Mouse (Mus musculus): ENCODE data around the gene Mmgt2. TPM values are rescaled to one million over a fixed set of nuclear protein-coding genes. Genes with fewer than 3 reads are reported as not detected.

The Mmgt2 gene
- total RNA-seq (2021) = 1 to 10 TPM; 6.9 to 7.0 TPM

DNA sequence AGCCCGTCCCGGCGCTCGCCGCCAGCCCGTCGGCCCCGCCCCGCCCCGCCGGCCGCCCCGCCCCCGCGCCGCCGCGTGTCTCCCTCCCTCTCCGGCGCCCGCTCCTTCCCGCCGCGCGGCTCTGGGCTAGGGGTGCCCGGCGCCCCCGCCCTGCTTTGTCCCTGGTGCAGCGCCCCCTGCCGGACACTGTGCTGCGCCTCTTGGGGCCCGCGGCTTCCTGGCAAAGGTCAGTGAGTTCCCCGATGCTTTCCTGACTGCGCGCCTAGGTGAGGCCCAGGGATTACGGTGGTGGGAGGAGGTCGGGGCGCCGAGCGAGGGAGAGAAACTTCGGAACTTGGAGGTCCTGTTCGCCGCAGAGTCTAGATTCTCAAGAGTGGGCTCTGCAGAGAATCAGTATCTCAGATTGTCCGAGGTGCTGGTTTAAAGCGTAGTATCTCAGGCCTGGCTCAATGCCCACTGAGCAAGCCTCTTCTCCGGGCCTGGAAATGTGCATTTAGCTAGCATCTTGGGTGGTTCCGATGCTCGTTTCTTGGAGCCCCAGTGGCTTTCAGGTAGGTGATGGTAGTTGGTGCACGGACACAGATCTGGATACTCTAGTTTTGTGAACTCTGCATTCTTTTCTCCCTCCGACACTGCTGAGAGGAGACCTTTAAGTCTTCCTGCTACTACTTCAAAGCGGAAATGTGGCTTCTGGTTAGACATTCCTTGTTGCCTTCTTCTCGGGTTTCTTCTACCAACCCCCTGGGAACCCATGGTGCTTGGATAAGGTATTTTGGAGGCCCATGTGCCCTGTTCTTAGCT is at the start of gene Mmgt2:
TSS of gene Mmgt2 (plus strand) at position 74 of the 801 bp plus-strand sequence.
- peak; percentile 87 for DNase-seq (ENCODE audit: low spot score)
- intact Hi-C loops (cut with DNase I) = loop anchor here (2.0 kb wide), 1 partner anchor 34 kb away; no protein-coding TSS in a partner anchor

- intact Hi-C loops (cut with DNase I) = loop anchor here (2.0 kb wide), 1 partner anchor 51 kb away; the partner anchor contains the start of gene Ubb
- no peak for DNase-seq (ENCODE audit: low spot score)
Measured at GRCm38 (mm10) chr11:62601732-62602618, 46.5 kb upstream of the Mmgt2 start.

DNA sequence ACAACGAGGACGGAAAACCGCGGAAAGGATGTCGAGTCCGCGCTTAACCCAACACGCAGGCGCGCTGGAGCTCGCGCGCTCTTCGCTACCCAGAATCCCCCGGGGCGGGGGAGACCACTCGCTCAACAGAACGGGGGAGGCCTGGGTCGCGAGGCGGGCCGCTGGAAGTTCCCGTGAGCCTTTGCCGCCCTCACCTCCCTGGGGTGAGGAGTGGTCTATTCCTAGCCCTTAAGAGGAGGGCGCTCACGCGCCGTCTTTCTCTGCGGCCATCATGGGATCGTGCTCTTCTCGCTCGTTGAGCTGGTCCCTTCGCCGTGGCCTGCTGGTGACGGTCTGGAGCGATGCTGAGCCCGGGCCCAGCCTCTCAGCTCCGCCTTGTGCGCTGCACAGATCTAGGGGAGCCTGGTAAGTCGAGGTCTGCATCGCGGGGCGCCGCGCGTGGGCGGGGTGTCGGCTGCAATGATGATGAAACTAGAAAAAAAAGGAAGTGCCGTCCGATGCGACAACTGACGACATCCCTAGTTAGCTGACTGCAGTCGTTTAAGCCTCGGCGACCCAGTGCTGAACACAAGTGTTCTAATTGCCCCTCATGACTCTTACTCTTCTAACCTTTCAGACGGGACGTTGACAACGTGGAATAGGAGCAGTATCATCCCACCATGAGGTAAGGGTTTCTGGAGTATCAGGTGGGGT is 45.7 kb upstream of the Mmgt2 start:
- DNase-seq (ENCODE audit: low spot score) = peak; percentile 94
- intact Hi-C loops (cut with DNase I) = loop anchor here (2.0 kb wide), 1 partner anchor 52 kb away; the partner anchor contains the start of gene Ubb

GRCm38 (mm10) chr11:62603312-62604056 is 45.0 kb upstream of the Mmgt2 start:
- intact Hi-C loops (cut with DNase I) = loop anchor here (2.0 kb wide), 1 partner anchor 53 kb away; the partner anchor contains the start of gene Ubb
- no peak for DNase-seq (ENCODE audit: low spot score)

DNA sequence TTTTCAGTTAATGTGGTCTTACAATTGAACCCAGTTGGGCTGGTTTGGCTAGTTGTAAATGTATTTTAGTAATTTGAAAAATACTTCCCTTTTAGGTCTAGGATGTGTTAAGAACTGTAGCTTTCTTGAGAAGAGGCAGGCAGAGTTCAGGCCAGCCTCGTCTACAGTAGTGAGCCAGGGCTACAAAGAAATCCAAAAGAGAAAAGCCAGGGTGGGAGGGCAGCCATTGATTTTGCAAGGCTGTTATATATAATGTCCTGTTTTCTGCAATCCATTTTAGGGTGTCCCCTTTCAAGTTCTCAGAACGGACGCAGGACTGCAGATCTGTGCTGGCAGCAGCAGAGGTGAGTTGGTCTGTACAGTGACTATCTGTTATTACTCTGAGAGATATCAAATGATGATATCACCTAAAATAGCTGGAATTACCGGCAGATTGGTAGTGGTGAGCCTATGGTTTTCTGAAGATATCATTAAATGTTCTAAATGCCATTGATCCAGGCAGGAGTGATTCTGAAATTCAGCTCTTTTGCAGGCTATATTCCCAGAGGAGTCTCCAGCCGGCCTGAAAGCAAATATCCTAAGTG is 44.2 kb upstream of the Mmgt2 start:
- no peak for DNase-seq (ENCODE audit: low spot score)
- intact Hi-C loops (cut with DNase I) = no loop called here

DNA sequence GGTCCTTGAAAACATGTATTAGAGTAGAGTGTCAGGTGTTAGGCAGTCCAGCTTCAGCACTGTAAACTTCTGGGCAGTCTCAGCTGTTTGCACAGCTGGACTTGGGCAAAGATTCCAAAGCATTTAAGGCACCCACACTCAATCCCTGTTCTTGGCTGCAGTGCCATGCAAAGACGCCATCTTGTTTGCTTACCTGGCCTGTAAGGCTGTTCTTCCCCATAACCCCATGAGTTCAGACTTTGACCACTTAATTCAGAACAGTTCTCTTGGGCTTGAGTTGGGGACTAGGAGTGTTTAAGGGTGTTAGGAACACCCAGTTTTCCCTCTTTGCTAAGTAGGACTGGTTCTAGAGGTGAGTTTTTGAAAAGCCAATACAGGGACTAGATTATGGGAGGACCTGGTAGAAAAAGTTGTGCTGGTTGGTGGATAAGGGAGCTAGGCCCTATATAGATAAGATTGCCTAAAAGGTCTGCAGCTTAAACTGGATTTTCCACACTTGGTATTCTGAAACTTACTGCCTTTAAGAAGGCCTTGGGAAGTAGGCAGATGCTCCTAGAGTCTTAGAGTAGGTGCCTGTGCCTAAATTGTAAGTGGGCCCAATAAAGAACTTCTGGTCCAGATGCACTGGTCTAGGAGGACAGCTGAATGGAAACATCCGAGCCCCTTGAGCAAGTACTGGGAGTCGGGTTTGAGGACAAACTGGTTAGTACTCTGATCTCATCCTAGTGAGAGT is 43.4 kb upstream of the Mmgt2 start:
- DNase-seq (ENCODE audit: low spot score) = no peak
- intact Hi-C loops (cut with DNase I) = no loop called here

GRCm38 (mm10) chr11:62605619-62606298 is 42.7 kb upstream of the Mmgt2 start:
- intact Hi-C loops (cut with DNase I) = no loop called here
- no peak for DNase-seq (ENCODE audit: low spot score)

- intact Hi-C loops (cut with DNase I) = no loop called here
- no peak for DNase-seq (ENCODE audit: low spot score)
Measured at GRCm38 (mm10) chr11:62606299-62607169, 41.9 kb upstream of the Mmgt2 start.

- DNase-seq (ENCODE audit: low spot score) = no peak
- intact Hi-C loops (cut with DNase I) = no loop called here
Measured at GRCm38 (mm10) chr11:62607170-62607951, 41.1 kb upstream of the Mmgt2 start.

DNA sequence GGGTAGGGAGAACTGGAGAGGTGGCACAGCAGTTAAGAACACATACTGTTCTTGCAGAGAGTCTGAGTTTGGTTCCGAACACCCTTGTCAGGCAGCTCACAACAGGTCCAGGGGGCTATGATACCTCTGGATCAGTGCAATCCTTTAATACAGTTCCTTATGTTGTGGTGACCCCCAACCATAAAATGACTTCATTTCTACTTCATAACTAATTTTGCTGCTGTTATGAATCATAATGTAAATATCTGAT is 40.6 kb upstream of the Mmgt2 start:
- no peak for DNase-seq (ENCODE audit: low spot score)

DNA sequence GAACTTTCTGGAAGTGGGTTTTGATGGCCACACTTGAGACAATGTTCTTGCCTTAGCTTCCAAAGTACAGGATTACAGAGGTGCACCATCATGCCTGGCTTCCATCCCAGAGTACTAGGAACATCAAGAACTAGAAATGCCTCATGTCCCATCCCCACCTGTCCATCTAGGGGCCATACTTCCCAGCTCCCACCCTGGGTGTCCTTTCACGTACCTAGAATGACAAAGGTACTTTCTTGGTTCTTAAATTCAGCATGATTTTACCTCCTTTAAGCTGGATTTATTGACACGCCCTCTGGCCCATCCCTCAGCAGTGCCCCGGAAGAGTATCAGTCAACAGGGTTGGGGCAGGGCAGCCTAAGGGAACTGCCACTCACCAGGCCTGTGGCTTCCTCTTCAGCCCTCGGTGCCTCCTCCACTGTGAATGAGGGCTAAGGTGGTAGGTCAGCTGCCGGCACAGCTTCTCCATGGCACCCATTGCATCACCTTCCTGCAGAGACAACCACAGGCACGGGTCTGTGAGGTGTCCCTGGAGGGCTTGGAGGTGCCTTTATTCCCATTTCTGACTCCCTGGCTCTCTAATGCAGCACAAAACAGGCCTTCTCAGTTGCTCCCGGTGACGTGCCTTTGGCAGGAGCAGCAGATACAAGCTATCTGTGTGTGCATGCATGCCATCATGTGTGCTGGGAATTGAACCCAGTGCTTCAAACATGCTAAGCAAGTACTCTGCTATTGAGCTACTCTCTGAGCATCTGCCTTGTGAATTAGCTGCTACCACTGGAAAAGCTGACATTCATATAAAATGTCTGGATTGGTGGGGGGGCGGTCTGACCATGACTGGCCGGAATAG is 39.4 kb upstream of the Mmgt2 start:
- no peak for DNase-seq (ENCODE audit: low spot score)
- intact Hi-C loops (cut with DNase I) = no loop called here

More for the DNA sequence above, 40.6 kb upstream of the Mmgt2 start:
- intact Hi-C loops (cut with DNase I) = no loop called here

GRCm38 (mm10) chr11:62610304-62610703 is 38.2 kb upstream of the Mmgt2 start:
- no peak for DNase-seq (ENCODE audit: low spot score)
- intact Hi-C loops (cut with DNase I) = no loop called here

DNA sequence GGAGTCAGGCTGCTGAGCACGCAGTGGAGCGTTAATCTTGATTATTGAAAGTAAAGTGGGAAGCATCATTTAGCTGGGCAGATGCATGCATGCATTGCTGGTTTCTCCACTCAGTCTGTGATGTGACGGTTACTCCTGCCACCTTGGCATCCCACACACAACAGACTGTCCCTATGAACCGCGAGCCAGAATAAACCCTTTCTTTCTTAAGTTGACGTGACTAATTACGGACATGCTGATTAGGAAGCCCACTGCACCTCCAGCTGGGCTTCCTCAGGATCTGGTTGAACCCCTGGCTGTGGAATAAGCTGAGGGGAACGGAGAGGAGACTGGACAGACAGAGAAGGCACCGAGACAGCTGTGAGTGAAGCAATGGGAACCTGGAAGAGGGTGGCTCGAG is 35.9 kb upstream of the Mmgt2 start:
- intact Hi-C loops (cut with DNase I) = loop anchor here (1.0 kb wide), 1 partner anchor 63 kb away; no protein-coding TSS in a partner anchor
- DNase-seq (ENCODE audit: low spot score) = no peak

DNA sequence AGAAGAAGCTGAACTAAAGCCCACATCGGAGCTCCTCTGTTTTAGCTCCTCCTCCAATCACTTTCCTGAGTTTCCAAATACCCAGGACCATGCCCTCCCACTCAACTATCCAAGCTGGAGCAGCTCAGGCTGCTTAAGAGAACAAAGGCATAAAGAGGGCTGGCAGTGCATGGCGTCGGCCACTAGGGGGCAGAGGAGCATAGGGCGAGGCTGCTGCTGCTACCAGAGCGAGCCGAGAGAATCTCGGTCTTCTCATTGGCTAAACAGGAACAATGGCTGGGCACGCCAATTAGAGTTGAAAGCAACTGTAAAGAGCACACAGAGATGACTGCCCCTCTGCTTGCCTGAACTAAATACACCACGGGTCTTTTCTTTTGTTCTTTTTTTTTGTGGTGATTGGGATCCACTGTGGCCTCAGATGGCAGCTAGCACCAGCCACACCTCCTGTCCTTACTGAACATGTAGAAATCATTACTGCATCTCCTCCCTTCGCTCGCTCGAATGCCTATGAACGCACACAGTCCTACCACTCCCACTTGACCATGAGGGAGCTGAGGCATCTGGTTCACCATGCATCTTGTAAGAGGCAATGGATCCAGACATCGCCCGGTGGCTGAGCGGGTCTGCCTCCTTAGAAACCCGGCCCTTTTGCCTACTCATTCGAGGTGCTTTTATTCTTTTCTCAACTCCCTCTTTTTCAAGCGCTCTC is 34.7 kb upstream of the Mmgt2 start:
- peak; percentile 85 for DNase-seq (ENCODE audit: low spot score)
- intact Hi-C loops (cut with DNase I) = loop anchor here (1.0 to 2.0 kb wide), 2 partner anchors 35 to 61 kb away; partner anchors contain the start of genes Lrrc75a and Mmgt2

Measured in heart, postnatal 25 days (tissue).